Comparison of ENCODE assay signal across 15 mouse cellular contexts in the genomic region with DNA sequence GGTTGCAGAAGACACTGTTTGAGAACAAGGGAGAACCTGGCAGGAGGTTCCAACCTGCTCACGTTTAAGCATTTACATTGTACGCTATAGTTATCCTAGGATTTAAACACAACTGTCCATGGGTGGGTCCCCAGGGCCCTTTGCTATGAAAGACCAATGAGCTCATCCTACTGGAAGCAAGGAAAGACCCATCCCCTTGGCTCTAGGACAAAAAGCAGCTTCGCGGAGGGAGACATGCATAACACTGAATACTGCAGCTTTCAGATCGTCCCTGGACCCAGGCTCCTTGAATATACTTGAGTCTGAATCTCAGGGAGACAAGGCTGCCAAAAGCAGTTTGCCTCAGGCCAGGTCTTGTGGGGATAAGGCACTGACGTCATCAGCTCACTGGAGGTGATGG.
"Had no signal": no experiment of that assay in that cellular context is flagged by ENCODE, and none has a peak within 500 bp of the region (broad histone marks: within the 10 kb centered on the region; RNA-seq: fewer than 3 reads in every experiment).

No protein-coding gene starts in this region.

- H3K4me3 ChIP-seq: lung, embryonic 15.5 days; megakaryocyte, embryonic 14.5 days; midbrain, embryonic 13.5 days; midbrain, embryonic 15.5 days; neural tube, embryonic 12.5 days; stomach, embryonic 15.5 days had no signal

- DNase-seq: lung, adult 2 months; lung, postnatal 14 days; lung, postnatal 36 days; right cerebral cortex, postnatal 14 days; thymus, adult 2 months; thymus, postnatal 25 days; thymus, postnatal 4 days had no signal

- H3K27ac ChIP-seq: lung, embryonic 15.5 days; macrophage; midbrain, embryonic 13.5 days; midbrain, embryonic 15.5 days; neural tube, embryonic 12.5 days; stomach, embryonic 15.5 days; stomach, postnatal 0 days had no signal
